Mouse (Mus musculus): ENCODE results near the gene Relb.
A peak's percentile ranks its signal among the peaks of the same experiment; 100 is the strongest.

Relb gene

GRCm38 (mm10) chr7:19629361-19629734 lies at the start of gene Relb:
Gene Relb, minus strand, starts transcription at chr7:19629438.
- peak; percentile 87 for DNase-seq (ENCODE audit: low read depth, low spot score)

GRCm38 (mm10) chr7:19678901-19679300 lies 49.7 kb upstream of the Relb start:
- no peak for DNase-seq (ENCODE audit: low read depth, low spot score)

GRCm38 (mm10) chr7:19677872-19678271 lies 48.6 kb upstream of the Relb start, which contains the start of gene Apoc2:
Gene Apoc2, minus strand, starts transcription at chr7:19677941.
- no peak for DNase-seq (ENCODE audit: low read depth, low spot score)

- no peak for DNase-seq (ENCODE audit: low read depth, low spot score)
Measured at GRCm38 (mm10) chr7:19676662-19677061, 47.4 kb upstream of the Relb start.

GRCm38 (mm10) chr7:19675824-19676223 lies 46.6 kb upstream of the Relb start:
- no peak for DNase-seq (ENCODE audit: low read depth, low spot score)

- no peak for DNase-seq (ENCODE audit: low read depth, low spot score)
Measured at GRCm38 (mm10) chr7:19673083-19673699, 44.0 kb upstream of the Relb start.

- DNase-seq (ENCODE audit: low read depth, low spot score): no peak
Measured at GRCm38 (mm10) chr7:19671511-19671910, 42.3 kb upstream of the Relb start.

GRCm38 (mm10) chr7:19668947-19669721 lies 39.9 kb upstream of the Relb start:
- peak; percentile 85 for DNase-seq (ENCODE audit: low read depth, low spot score)

- DNase-seq (ENCODE audit: low read depth, low spot score): no peak
Measured at GRCm38 (mm10) chr7:19667434-19667833, 38.2 kb upstream of the Relb start.

GRCm38 (mm10) chr7:19666750-19667149 lies 37.5 kb upstream of the Relb start:
- DNase-seq (ENCODE audit: low read depth, low spot score): no peak

GRCm38 (mm10) chr7:19664955-19665841 lies 36.0 kb upstream of the Relb start, which contains the start of gene Clptm1:
Gene Clptm1, minus strand, starts transcription at chr7:19665033.
- peak; percentile 95 for DNase-seq (ENCODE audit: low read depth, low spot score)

- DNase-seq (ENCODE audit: low read depth, low spot score): no peak
Measured at GRCm38 (mm10) chr7:19664455-19664954, 35.3 kb upstream of the Relb start.

GRCm38 (mm10) chr7:19663940-19664339 lies 34.7 kb upstream of the Relb start:
- no peak for DNase-seq (ENCODE audit: low read depth, low spot score)

- DNase-seq (ENCODE audit: low read depth, low spot score): no peak
Measured at GRCm38 (mm10) chr7:19652614-19653013, 23.4 kb upstream of the Relb start.

GRCm38 (mm10) chr7:19651063-19651786 lies 22.0 kb upstream of the Relb start:
- no peak for DNase-seq (ENCODE audit: low read depth, low spot score)

- no peak for DNase-seq (ENCODE audit: low read depth, low spot score)
Measured at GRCm38 (mm10) chr7:19641223-19641622, 12.0 kb upstream of the Relb start.

GRCm38 (mm10) chr7:19635074-19635827 lies 6.0 kb upstream of the Relb start:
- no peak for DNase-seq (ENCODE audit: low read depth, low spot score)

- DNase-seq (ENCODE audit: low read depth, low spot score): no peak
Measured at GRCm38 (mm10) chr7:19634591-19634990, 5.4 kb upstream of the Relb start.

- no peak for DNase-seq (ENCODE audit: low read depth, low spot score)
Measured at GRCm38 (mm10) chr7:19633855-19634254, 4.6 kb upstream of the Relb start.

- DNase-seq (ENCODE audit: low read depth, low spot score): no peak
Measured at GRCm38 (mm10) chr7:19633197-19633596, 4.0 kb upstream of the Relb start.
